Mouse (Mus musculus) CH12.LX (cell line): ENCODE results near the gene Jmjd1c.

Experiments used
- CHD1 ChIP-seq: IDR thresholded peaks from 2 replicates; pipeline ENCODE4 v1.6.1; 2012; ENCODE audit warnings: low read depth, low read length, improper control_type of control experiment, inconsistent platforms
- MYC ChIP-seq: IDR thresholded peaks from 2 replicates; pipeline ENCODE4 v1.6.1; 2011; ENCODE audit warnings: low read depth, mild to moderate bottlenecking, improper control_type of control experiment, low read length

DNA sequence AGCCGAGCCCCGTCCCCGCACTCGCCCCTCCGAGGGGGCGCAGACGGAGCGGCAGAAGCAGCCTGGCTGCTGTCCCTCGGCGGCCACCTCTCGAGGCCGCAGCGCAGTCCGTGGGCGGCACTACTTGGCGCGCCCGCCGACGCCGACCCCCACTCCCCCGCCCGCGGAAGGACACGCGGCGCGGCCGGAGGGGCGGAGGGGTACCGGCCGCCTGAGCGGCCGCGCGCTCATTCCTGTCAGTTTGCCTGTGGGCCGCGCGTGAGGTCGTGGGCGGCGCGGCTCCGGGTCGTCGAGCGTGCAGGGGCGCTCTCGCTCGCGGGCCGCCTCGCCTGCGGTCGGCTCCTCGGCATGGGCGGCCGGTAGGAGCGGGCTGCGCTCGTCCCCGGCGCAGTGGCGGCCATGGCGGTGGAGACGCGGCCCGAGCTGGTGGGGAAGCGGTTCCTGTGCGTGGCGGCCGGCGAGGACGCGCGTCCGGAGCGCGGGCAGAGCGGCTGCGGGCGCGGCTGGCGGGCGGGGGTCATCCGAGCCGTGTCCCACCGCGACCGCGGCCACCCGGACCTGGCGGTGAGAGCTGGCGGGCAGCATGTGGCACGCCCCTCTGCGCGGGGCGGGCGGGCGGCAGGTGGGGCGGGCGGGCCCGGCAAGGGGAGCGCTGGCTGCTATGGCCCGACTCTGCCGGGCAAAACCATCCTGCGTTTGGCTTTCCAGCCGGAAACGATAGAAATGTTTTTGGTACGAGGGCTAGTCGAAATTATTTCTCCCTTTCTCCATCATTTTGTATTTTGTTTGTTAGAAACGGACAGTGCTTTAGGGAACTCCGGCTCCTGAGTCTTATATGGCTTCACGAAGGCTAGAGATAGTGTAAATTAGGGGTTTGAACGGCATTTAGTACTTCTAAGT lies 31.2 kb downstream of the Jmjd1c start:
- no peak for TF ChIP-seq CHD1
- TF ChIP-seq MYC: no peak
